Mouse (Mus musculus): Measurements from ENCODE around the gene Smim13. TPM values are rescaled to one million over a fixed set of nuclear protein-coding genes. Genes with fewer than 3 reads are reported as not detected.
"Not testable (repeated sequence)": the region's sequence is repeated elsewhere in the genome, so short reads cannot be mapped to it uniquely, and the experiment has no call there.

The Smim13 gene
- 13.5 and 15.1 TPM in 2 replicates for polyA plus RNA-seq (2014; fragmentation: Nextera tagmentation; extraction: Ambion mirVana)

DNA sequence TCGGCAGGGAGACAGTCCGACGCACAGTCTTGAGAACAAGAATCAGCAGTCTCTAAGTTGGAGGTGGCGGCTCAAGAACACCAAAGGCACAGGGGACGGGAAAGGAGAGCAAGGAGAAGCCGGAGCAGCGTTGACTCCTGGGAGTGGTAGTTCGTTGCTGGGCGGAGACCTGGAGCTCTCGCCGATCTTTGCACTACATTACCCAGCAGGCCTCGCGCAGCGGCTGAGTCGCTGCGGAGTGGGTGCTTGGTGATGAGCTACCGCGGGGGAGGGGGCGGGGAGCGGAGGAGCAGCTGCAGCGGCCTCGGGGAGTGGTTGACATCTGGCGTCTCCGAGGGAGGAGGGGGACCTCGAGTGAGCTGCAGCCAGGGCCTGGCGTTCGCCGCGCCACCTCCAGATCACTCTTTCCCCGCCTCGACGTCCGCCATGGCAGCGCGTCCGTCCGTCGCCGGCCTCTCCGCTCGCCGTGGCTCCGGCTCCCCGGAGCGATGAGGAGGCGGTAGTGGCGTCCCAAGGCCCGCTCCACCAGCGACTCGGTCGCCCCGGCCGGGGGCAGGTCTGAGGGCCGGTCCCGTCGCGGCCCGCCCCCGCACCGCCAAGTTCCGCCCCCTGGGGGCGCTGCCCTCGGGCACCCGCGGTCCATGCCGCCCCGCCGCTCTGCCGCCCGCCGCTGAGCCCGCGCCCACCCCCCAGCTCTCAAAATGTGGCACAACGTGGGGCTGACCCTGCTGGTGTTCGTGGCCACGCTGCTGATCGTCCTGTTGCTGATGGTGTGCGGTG lies at the start of gene Smim13:
TSS of gene Smim13 (plus strand) at position 307 of the 780 bp plus-strand sequence.
- Histone ChIP-seq H3K9me3 (ENCODE audit: control insufficient read depth, low read depth, low read length) (no peaks in the 10 kb centered on the region), H3K4me1 (ENCODE audit: control insufficient read depth, insufficient read depth, low read length) (peaks cover 8% of the 10 kb centered on the region), H3K4me2 (replicated peaks; ENCODE audit: low read depth, low read length) (peak within 1 kb of the TSS; percentile 69), H3K36me3 (ENCODE audit: control insufficient read depth, insufficient read depth, low read length) (no peaks in the 10 kb centered on the region), H3K9ac (replicated peaks; ENCODE audit: low read depth, low read length) (peak within 1 kb of the TSS; percentile 87), H3K4me3 (ENCODE audit: low read depth, low read length) (peak within 1 kb of the TSS; percentile 80), H3K27me3 (ENCODE audit: control insufficient read depth, insufficient read depth, low read length) (no peaks in the 10 kb centered on the region), H3K27ac (ENCODE audit: low read length) (peak within 1 kb of the TSS; percentile 75)
- WGBS, result under 1% methylated on average over 73 of the region's 78 CpGs
- ATAC-seq (ENCODE audit: insufficient number of reproducible peaks, insufficient read depth, low FRiP score, low read depth), result peak; percentile 93

DNA sequence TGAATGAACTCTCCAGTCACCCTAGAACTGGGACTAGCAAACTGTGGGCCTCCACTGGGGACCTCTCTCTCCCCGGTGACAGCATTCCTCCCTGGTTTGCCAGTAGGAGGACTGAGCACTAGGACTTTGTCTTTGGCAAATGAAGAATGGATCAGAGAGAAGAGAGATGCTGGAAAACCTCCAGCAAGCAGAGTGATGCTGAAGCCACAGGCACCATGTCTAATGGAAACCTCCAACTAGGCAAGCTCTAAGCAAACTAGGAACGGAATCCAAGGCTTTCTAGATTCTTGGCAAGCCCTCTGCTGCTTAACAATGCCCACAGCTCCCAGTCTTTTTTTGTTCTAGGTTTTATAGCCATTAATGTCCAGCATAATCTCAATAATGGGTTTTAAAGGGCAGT lies 48.8 kb upstream of the Smim13 start:
- 76% methylated on average over 2 of the region's 2 CpGs for WGBS
- Histone ChIP-seq H3K9ac (replicated peaks; ENCODE audit: low read depth, low read length) (no peak overlapping the region), H3K4me1 (ENCODE audit: control insufficient read depth, insufficient read depth, low read length) (no peaks in the 10 kb centered on the region), H3K27ac (ENCODE audit: low read length) (no peak overlapping the region), H3K9me3 (ENCODE audit: control insufficient read depth, low read depth, low read length) (no peaks in the 10 kb centered on the region), H3K36me3 (ENCODE audit: control insufficient read depth, insufficient read depth, low read length) (no peaks in the 10 kb centered on the region), H3K4me3 (ENCODE audit: low read depth, low read length) (no peak overlapping the region), H3K27me3 (ENCODE audit: control insufficient read depth, insufficient read depth, low read length) (no peaks in the 10 kb centered on the region), H3K4me2 (replicated peaks; ENCODE audit: low read depth, low read length) (no peak overlapping the region)
- ATAC-seq (ENCODE audit: insufficient number of reproducible peaks, insufficient read depth, low FRiP score, low read depth), result no peak

DNA sequence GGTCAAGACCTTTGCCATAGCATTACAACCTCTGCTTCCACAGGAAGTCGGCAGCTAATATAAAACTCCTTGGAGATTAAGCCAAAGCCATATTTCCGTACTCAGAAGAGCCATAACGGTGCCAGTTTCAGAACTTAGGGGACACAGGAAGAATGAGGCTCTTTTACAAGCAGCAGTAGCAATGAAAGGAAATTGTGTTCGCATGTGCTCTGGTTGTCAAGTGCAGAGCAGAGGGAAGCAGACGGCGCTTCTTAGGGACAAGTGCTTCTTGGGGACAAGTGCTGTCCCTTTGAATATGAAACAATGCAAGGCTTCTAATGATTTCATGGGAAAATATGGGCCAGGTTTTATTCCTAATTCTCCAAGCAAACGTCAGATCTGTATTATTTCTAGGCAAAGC lies 46.4 kb upstream of the Smim13 start:
- Histone ChIP-seq H3K9me3 (ENCODE audit: control insufficient read depth, low read depth, low read length) (no peaks in the 10 kb centered on the region), H3K4me1 (ENCODE audit: control insufficient read depth, insufficient read depth, low read length) (no peaks in the 10 kb centered on the region), H3K36me3 (ENCODE audit: control insufficient read depth, insufficient read depth, low read length) (no peaks in the 10 kb centered on the region), H3K27me3 (ENCODE audit: control insufficient read depth, insufficient read depth, low read length) (no peaks in the 10 kb centered on the region), H3K4me3 (ENCODE audit: low read depth, low read length) (no peak overlapping the region), H3K4me2 (replicated peaks; ENCODE audit: low read depth, low read length) (no peak overlapping the region), H3K9ac (replicated peaks; ENCODE audit: low read depth, low read length) (no peak overlapping the region), H3K27ac (ENCODE audit: low read length) (no peak overlapping the region)
- WGBS, result 69% methylated on average over 7 of the region's 7 CpGs
- ATAC-seq (ENCODE audit: insufficient number of reproducible peaks, insufficient read depth, low FRiP score, low read depth), result no peak

DNA sequence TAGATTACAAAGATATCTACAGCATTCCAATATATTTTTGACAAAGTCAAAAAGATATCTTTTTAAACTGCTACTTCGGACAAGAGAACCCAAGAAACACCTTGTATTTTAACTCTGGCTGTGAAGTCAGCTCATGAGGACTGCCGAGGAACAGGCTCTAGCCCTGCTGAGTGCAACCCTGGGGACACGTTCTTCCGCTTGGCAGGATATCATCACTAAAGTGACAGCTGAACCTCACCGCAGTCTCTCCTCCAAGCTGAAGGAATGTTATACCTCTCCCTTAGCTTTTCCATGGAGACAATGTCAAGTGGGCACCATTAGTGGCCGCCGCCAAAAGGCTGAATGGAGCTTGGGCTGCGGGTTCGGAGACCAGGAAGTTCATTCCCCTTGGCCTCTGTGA lies 46.0 kb upstream of the Smim13 start:
- Histone ChIP-seq H3K4me3 (ENCODE audit: low read depth, low read length) (no peak overlapping the region), H3K27me3 (ENCODE audit: control insufficient read depth, insufficient read depth, low read length) (no peaks in the 10 kb centered on the region), H3K9me3 (ENCODE audit: control insufficient read depth, low read depth, low read length) (no peaks in the 10 kb centered on the region), H3K4me1 (ENCODE audit: control insufficient read depth, insufficient read depth, low read length) (no peaks in the 10 kb centered on the region), H3K27ac (ENCODE audit: low read length) (no peak overlapping the region), H3K36me3 (ENCODE audit: control insufficient read depth, insufficient read depth, low read length) (no peaks in the 10 kb centered on the region), H3K9ac (replicated peaks; ENCODE audit: low read depth, low read length) (no peak overlapping the region), H3K4me2 (replicated peaks; ENCODE audit: low read depth, low read length) (no peak overlapping the region)
- no peak for ATAC-seq (ENCODE audit: insufficient number of reproducible peaks, insufficient read depth, low FRiP score, low read depth)
- WGBS, result 85% methylated on average over 9 of the region's 9 CpGs

DNA sequence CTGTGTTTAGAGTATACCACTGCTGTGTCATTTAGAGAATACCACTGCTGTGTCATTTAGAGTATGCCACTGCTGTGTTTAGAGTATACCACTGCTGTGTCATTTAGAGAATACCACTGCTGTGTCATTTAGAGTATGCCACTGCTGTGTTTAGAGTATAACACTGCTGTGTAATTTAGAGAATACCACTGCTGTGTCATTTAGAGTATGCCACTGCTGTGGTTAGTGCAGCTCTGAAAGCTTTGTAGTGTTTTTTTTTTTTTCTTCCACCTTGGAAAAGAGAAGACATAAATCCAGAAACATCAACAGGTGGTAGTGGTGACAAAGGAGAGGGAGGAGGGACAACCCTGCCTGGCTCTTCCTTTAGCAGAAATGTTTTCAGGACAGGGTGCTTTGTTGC lies 44.1 kb upstream of the Smim13 start:
- not testable (repeated sequence) for H3K4me2 ChIP-seq (replicated peaks; ENCODE audit: low read depth, low read length); H3K4me3 ChIP-seq (ENCODE audit: low read depth, low read length); H3K36me3 ChIP-seq (ENCODE audit: control insufficient read depth, insufficient read depth, low read length); H3K4me1 ChIP-seq (ENCODE audit: control insufficient read depth, insufficient read depth, low read length); ATAC-seq (ENCODE audit: insufficient number of reproducible peaks, insufficient read depth, low FRiP score, low read depth); H3K9me3 ChIP-seq (ENCODE audit: control insufficient read depth, low read depth, low read length); H3K9ac ChIP-seq (replicated peaks; ENCODE audit: low read depth, low read length); H3K27me3 ChIP-seq (ENCODE audit: control insufficient read depth, insufficient read depth, low read length); H3K27ac ChIP-seq (ENCODE audit: low read length)

DNA sequence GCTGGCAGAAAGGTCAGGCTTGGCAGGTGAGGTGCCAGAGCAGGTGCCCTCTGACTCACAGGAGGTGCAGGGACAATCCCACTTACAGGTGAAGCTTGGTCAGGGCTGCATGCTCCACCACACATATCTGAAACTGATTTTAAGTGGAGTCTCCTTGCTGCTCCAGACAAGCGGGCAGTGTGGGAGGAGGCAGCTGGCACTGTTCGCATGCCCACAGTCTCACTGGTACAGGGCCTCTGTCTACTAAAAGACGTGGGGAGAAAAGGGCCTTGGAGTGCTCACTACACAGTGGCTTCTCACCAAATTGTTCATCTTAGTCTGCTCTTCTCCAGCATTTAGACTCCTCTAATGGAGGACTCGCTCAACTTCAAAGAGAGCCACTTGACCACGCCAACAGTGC lies 43.4 kb upstream of the Smim13 start:
- no peaks in the 10 kb centered on the region for H3K4me1 ChIP-seq (ENCODE audit: control insufficient read depth, insufficient read depth, low read length)
- H3K4me2 ChIP-seq (replicated peaks; ENCODE audit: low read depth, low read length), result no peak overlapping the region
- no peaks in the 10 kb centered on the region for H3K36me3 ChIP-seq (ENCODE audit: control insufficient read depth, insufficient read depth, low read length)
- no peak for ATAC-seq (ENCODE audit: insufficient number of reproducible peaks, insufficient read depth, low FRiP score, low read depth)
- WGBS, result 90% methylated on average over 5 of the region's 5 CpGs
- no peaks in the 10 kb centered on the region for H3K27me3 ChIP-seq (ENCODE audit: control insufficient read depth, insufficient read depth, low read length)
- H3K27ac ChIP-seq (ENCODE audit: low read length), result no peak overlapping the region
- H3K4me3 ChIP-seq (ENCODE audit: low read depth, low read length), result no peak overlapping the region
- H3K9ac ChIP-seq (replicated peaks; ENCODE audit: low read depth, low read length), result no peak overlapping the region
- H3K9me3 ChIP-seq (ENCODE audit: control insufficient read depth, low read depth, low read length), result no peaks in the 10 kb centered on the region

DNA sequence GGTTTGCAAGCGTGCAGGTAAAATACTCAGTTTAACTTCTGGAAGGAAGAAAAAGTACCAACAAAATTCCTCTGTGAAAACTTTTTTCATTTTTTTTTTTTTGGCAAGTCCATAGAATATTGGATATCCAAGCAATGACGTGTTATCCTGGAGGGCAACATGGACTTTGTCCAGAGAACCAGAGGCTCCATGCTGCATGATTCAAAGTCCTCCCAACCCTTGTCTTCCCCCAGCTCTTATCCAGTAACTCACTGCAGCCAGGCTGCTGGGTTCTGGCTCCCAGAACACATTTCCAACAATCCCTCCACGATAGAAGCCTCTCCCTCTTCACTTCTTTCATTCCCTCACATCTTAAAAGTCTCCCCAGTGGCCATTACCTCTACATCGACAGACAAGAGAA lies 38.4 kb upstream of the Smim13 start:
- Histone ChIP-seq H3K9ac (replicated peaks; ENCODE audit: low read depth, low read length) (no peak overlapping the region), H3K27me3 (ENCODE audit: control insufficient read depth, insufficient read depth, low read length) (no peaks in the 10 kb centered on the region), H3K9me3 (ENCODE audit: control insufficient read depth, low read depth, low read length) (no peaks in the 10 kb centered on the region), H3K36me3 (ENCODE audit: control insufficient read depth, insufficient read depth, low read length) (no peaks in the 10 kb centered on the region), H3K4me3 (ENCODE audit: low read depth, low read length) (no peak overlapping the region), H3K27ac (ENCODE audit: low read length) (no peak overlapping the region), H3K4me1 (ENCODE audit: control insufficient read depth, insufficient read depth, low read length) (no peaks in the 10 kb centered on the region), H3K4me2 (replicated peaks; ENCODE audit: low read depth, low read length) (no peak overlapping the region)
- 80% methylated on average over 4 of the region's 4 CpGs for WGBS
- ATAC-seq (ENCODE audit: insufficient number of reproducible peaks, insufficient read depth, low FRiP score, low read depth), result no peak

DNA sequence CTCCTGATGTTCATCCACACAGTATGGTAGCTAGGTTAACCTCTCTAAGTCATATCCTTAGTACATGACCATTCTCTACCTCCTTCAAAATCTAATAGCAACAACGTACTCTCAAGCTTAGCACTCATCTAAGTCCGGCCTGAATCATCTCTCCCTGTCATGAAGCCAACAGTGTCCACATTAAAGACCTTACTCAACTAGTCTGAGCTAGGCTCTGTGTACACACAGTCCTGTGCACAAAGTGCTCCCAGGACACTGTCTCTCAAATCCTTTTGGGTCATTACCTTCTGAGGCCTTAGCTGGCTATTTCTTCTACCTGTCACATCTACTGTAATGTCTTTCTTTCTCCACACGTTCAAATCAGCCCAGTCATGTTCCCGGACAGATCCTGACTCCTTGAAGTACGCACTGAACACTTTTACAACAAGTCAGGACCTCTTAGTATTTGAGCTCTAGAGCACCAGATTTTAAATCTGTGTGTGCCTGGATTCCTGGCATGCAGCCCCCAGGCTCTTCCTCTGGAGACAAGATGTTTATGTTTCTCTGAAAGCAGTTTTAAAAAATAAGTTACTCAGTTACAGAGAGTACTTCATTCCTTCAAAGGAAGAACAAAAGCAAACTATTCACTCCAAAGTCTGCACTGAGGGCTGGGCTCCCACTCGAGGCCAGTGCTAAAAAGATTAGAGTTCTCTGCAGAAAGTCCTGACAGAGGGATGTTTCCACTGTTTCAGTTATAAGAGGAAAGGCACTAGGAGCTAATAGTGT lies 36.9 kb upstream of the Smim13 start:
- Histone ChIP-seq H3K4me2 (replicated peaks; ENCODE audit: low read depth, low read length) (no peak overlapping the region), H3K27ac (ENCODE audit: low read length) (no peak overlapping the region), H3K27me3 (ENCODE audit: control insufficient read depth, insufficient read depth, low read length) (no peaks in the 10 kb centered on the region), H3K9me3 (ENCODE audit: control insufficient read depth, low read depth, low read length) (no peaks in the 10 kb centered on the region), H3K9ac (replicated peaks; ENCODE audit: low read depth, low read length) (no peak overlapping the region), H3K4me1 (ENCODE audit: control insufficient read depth, insufficient read depth, low read length) (no peaks in the 10 kb centered on the region), H3K4me3 (ENCODE audit: low read depth, low read length) (no peak overlapping the region), H3K36me3 (ENCODE audit: control insufficient read depth, insufficient read depth, low read length) (no peaks in the 10 kb centered on the region)
- no peak for ATAC-seq (ENCODE audit: insufficient number of reproducible peaks, insufficient read depth, low FRiP score, low read depth)
- WGBS, result 42% methylated on average over 6 of the region's 6 CpGs

Data from stomach, embryonic 14.5 days (tissue).